Mouse (Mus musculus): ENCODE measurements around the gene Slc30a9.

GRCm38 (mm10) chr5:67311811-67312521 is 5.2 kb downstream of the Slc30a9 start:
- TF ChIP-seq CTCF (IDR thresholded peaks at IDR 0.05; ENCODE audit: borderline replicate concordance, insufficient read depth, low read length) (no peak), POLR2A (IDR thresholded peaks at IDR 0.05; ENCODE audit: low read depth, low read length) (no peak)

All from embryonic fibroblast, embryonic 13.5 days (primary cell).